13 mouse cellular contexts compared by ENCODE assay signal in genomic region chr16:43801137-43801536, GRCm38 (mm10). TPM values are rescaled to one million over a fixed set of nuclear protein-coding genes. Genes with fewer than 3 reads are reported as not detected.
DNase-seq lines count a peak whose midpoint lies in the region; ATAC-seq and TF ChIP-seq lines count a peak whose summit lies in the region.
"Had no signal": no experiment of that assay in that cellular context is flagged by ENCODE, and none has a peak within 500 bp of the region (broad histone marks: within the 10 kb centered on the region; RNA-seq: fewer than 3 reads in every experiment).

No protein-coding gene starts in this region.

- H3K4me2 ChIP-seq in limb, embryonic 13.5 days (replicated peaks) = no peak overlapping the region; the same call in 1 of the 2 replicates

- H3K4me1 ChIP-seq in limb, embryonic 13.5 days = peaks cover 25% of the 10 kb centered on the region
- H3K4me1 ChIP-seq in limb, embryonic 10.5 days = peaks cover 32% of the 10 kb centered on the region
- H3K4me1 ChIP-seq in lung, adult 2 months (ENCODE audit: control insufficient read depth, insufficient read depth, low read length) = no peaks in the 10 kb centered on the region

- no peak overlapping the region for H3K9ac ChIP-seq in limb, embryonic 13.5 days
- H3K9ac ChIP-seq: neural tube, embryonic 12.5 days had no signal

- intact Hi-C loops in left cerebral cortex, postnatal 14 days (cut with DNase I) = loop anchor here (10.0 kb wide), 1 partner anchor 176 kb away; no protein-coding TSS in a partner anchor

- peaks cover 15% of the 10 kb centered on the region; the same call in 1 of the 2 replicates for H3K27me3 ChIP-seq in limb, embryonic 13.5 days
- peaks cover 10% of the 10 kb centered on the region; the same call in 1 of the 2 replicates for H3K27me3 ChIP-seq in limb, embryonic 10.5 days (ENCODE audit: low read depth, poor library complexity, severe bottlenecking)
- H3K27me3 ChIP-seq: lung, embryonic 15.5 days; neural tube, embryonic 12.5 days had no signal

- H3K4me3 ChIP-seq in limb, embryonic 13.5 days = no peak overlapping the region
- H3K4me3 ChIP-seq in limb, embryonic 10.5 days = no peak overlapping the region
- no peak overlapping the region for H3K4me3 ChIP-seq in lung, adult 2 months (replicated peaks; ENCODE audit: extremely low read depth, low read depth, low read length)

- no peak for TF ChIP-seq POLR2A in lung, adult 2 months (IDR thresholded peaks at IDR 0.05; ENCODE audit: borderline replicate concordance, extremely low read depth, low read depth, low read length)

- DNase-seq in heart, adult 11 months = peak; percentile 66
- no peak for DNase-seq in heart, adult 8-10 months (ENCODE audit: low spot score)
- no peak for DNase-seq in limb, embryonic 10.5 days (ENCODE audit: low spot score)
- peak; percentile 5 for DNase-seq in induced T-regulatory cell, adult 2 months (ENCODE audit: low read depth)
- DNase-seq in left cerebral cortex, postnatal 14 days (ENCODE audit: low spot score in 2 of 2) = no peak
- DNase-seq in lung, adult 2 months = no peak
- DNase-seq: adrenal gland, postnatal 36 days; cerebellum, adult 11 months; right cerebral cortex, adult 18-20 months had no signal

- 41% methylated on average over 3 of the region's 3 CpGs for WGBS in limb, embryonic 13.5 days
- WGBS in limb, embryonic 10.5 days = 51% methylated on average over 3 of the region's 3 CpGs
- 69% methylated on average over 3 of the region's 3 CpGs for WGBS in lung, adult 2 months

- no peaks in the 10 kb centered on the region for H3K36me3 ChIP-seq in limb, embryonic 13.5 days
- H3K36me3 ChIP-seq in limb, embryonic 10.5 days = no peaks in the 10 kb centered on the region
- H3K36me3 ChIP-seq: lung, embryonic 15.5 days; neural tube, embryonic 12.5 days had no signal

- H3K9me3 ChIP-seq in limb, embryonic 13.5 days = no peaks in the 10 kb centered on the region
- no peaks in the 10 kb centered on the region for H3K9me3 ChIP-seq in limb, embryonic 10.5 days (replicated peaks)
- H3K9me3 ChIP-seq: lung, embryonic 15.5 days had no signal

- peak overlapping the region; percentile 1; the same call in 1 of the 2 replicates for H3K27ac ChIP-seq in limb, embryonic 13.5 days
- no peak overlapping the region for H3K27ac ChIP-seq in limb, embryonic 10.5 days
- H3K27ac ChIP-seq: neural tube, embryonic 12.5 days had no signal

- no peak for ATAC-seq in limb, embryonic 13.5 days (ENCODE audit: low FRiP score, low read depth)

- TF ChIP-seq CTCF in lung, adult 2 months (IDR thresholded peaks at IDR 0.05; ENCODE audit: insufficient read depth, low read length) = no peak

RNA-seq across cellular contexts. Expression of gene Drd3, which starts 47.3 kb away (rescaled TPM):
- not detected for total RNA-seq in heart, adult 8-10 months (2022)
- polyA plus RNA-seq in limb, embryonic 13.5 days (2015; fragmentation: Nextera tagmentation; extraction: Ambion mirVana) = not detected in 2 replicates
- not detected in 2 replicates for polyA plus RNA-seq in limb, embryonic 10.5 days (2016; fragmentation: Nextera tagmentation; extraction: Ambion mirVana)
- 1 to 10 TPM in 1 of 2 experiments, not detected in 1; 1.0 TPM for total RNA-seq in left cerebral cortex, postnatal 14 days (2021)
- not detected in 2 replicates for polyA plus RNA-seq in lung, adult 2 months (2012; rRNA removed)
- total RNA-seq: adrenal gland, postnatal 36 days had no signal
- polyA plus RNA-seq: limb, embryonic 14.5 days; lung, embryonic 15.5 days; neural tube, embryonic 12.5 days had no signal

Comparison
In these comparisons a context has a peak if more than half of its experiments do, and no peak if none do; other contexts are left out.
1. DNase-seq: peak in heart, adult 11 months (single experiment) and induced T-regulatory cell, adult 2 months (single experiment); none in heart, adult 8-10 months (single experiment), limb, embryonic 10.5 days (single experiment), left cerebral cortex, postnatal 14 days (0 of 2) and lung, adult 2 months (single experiment).